ENCODE assay signal across 10 mouse cellular contexts in genomic region chr1:131299788-131300187, GRCm38 (mm10). TPM values are rescaled to one million over a fixed set of nuclear protein-coding genes. Genes with fewer than 3 reads are reported as not detected.
DNase-seq lines count a peak whose midpoint lies in the region; ATAC-seq and TF ChIP-seq lines count a peak whose summit lies in the region.
"Had no signal": no experiment of that assay in that cellular context is flagged by ENCODE, and none has a peak within 500 bp of the region (broad histone marks: within the 10 kb centered on the region; RNA-seq: fewer than 3 reads in every experiment).

No protein-coding gene starts in this region.

- peaks cover 52% of the 10 kb centered on the region for H3K36me3 ChIP-seq in limb, embryonic 14.5 days (ENCODE audit: control insufficient read depth, insufficient read depth, low read length)

- H3K27ac ChIP-seq in gastrocnemius, adult 2 months = no peak overlapping the region
- no peak overlapping the region for H3K27ac ChIP-seq in limb, embryonic 14.5 days (replicated peaks; ENCODE audit: low read depth, low read length)
- H3K27ac ChIP-seq: heart, embryonic 15.5 days had no signal

- no peak for TF ChIP-seq CTCF in gastrocnemius, adult 2 months (IDR thresholded peaks at IDR 0.05)

- H3K27me3 ChIP-seq in limb, embryonic 14.5 days (ENCODE audit: control insufficient read depth, insufficient read depth, low read length) = no peaks in the 10 kb centered on the region
- H3K27me3 ChIP-seq: heart, embryonic 15.5 days had no signal

- intact Hi-C loops in gastrocnemius, adult 2 months (cut with DNase I) = no loop called here
- intact Hi-C loops in gastrocnemius, postnatal 36 days (cut with DNase I) = no loop called here
- intact Hi-C loops in left cerebral cortex, postnatal 4 days (cut with DNase I) = no loop called here
- intact Hi-C loops in left cerebral cortex, postnatal 36 days (cut with DNase I) = loop anchor here (10.0 kb wide), 1 partner anchor 225 kb away; the partner anchor contains the start of genes Fam72a and Srgap2

- H3K4me3 ChIP-seq in gastrocnemius, adult 2 months = no peak overlapping the region
- no peak overlapping the region for H3K4me3 ChIP-seq in limb, embryonic 14.5 days (replicated peaks; ENCODE audit: low read length)
- H3K4me3 ChIP-seq: heart, embryonic 15.5 days had no signal

- 72% methylated on average over 6 of the region's 6 CpGs for WGBS in limb, embryonic 14.5 days

- ATAC-seq in limb, embryonic 14.5 days (ENCODE audit: low FRiP score, low read depth) = peak; percentile 53; the same call in 1 of the 2 replicates
- no peak for ATAC-seq in inflammation-experienced regulatory T-cells, adult 6 months

- H3K9ac ChIP-seq in limb, embryonic 14.5 days (ENCODE audit: low read depth, low read length, severe bottlenecking) = no peak overlapping the region
- H3K9ac ChIP-seq: heart, embryonic 15.5 days had no signal

- peak; percentile 40 for DNase-seq in gastrocnemius, adult 2 months
- no peak for DNase-seq in gastrocnemius, postnatal 36 days
- DNase-seq in left cerebral cortex, postnatal 4 days = peak; percentile 90
- DNase-seq in left cerebral cortex, postnatal 36 days (ENCODE audit: low spot score in 2 of 2) = no peak
- peak; percentile 93 to 95 for DNase-seq in cerebellum, postnatal 10 days
- no peak for DNase-seq in limb, embryonic 14.5 days (ENCODE audit: low spot score)
- DNase-seq in adrenal gland, adult 8-10 months = no peak
- DNase-seq: lung, postnatal 36 days had no signal

- no peaks in the 10 kb centered on the region for H3K4me1 ChIP-seq in limb, embryonic 14.5 days (ENCODE audit: control insufficient read depth, insufficient read depth, low read length)

- no peaks in the 10 kb centered on the region for H3K9me3 ChIP-seq in limb, embryonic 14.5 days (ENCODE audit: control insufficient read depth, low read length)
- H3K9me3 ChIP-seq: heart, embryonic 15.5 days had no signal

- no peak overlapping the region for H3K4me2 ChIP-seq in limb, embryonic 14.5 days (replicated peaks; ENCODE audit: low read depth, low read length, severe bottlenecking)
- H3K4me2 ChIP-seq: heart, embryonic 15.5 days had no signal

- no peak for TF ChIP-seq POLR2A in limb, embryonic 14.5 days (IDR thresholded peaks at IDR 0.05; ENCODE audit: borderline replicate concordance, extremely low read depth, insufficient read depth, insufficient read length)

RNA-seq across cellular contexts. Expression of gene Ikbke, which starts 20.4 kb away (rescaled TPM):
- 1 to 10 TPM in 1 of 2 experiments, under 1 TPM in 1; 0.46 to 1.1 TPM for total RNA-seq in gastrocnemius, adult 2 months (2021)
- total RNA-seq in gastrocnemius, postnatal 36 days (2021) = 1 to 10 TPM; 1.1 TPM
- 1 to 10 TPM; 3.7 to 3.9 TPM for total RNA-seq in left cerebral cortex, postnatal 4 days (2021)
- 1 to 10 TPM in 1 of 2 experiments, under 1 TPM in 1; 0.69 to 2.5 TPM for total RNA-seq in left cerebral cortex, postnatal 36 days (2021)
- 13.4 and 13.8 TPM in 2 replicates for polyA plus RNA-seq in limb, embryonic 14.5 days (2012; rRNA removed)
- polyA plus RNA-seq in limb, embryonic 14.5 days (2014; fragmentation: Nextera tagmentation; extraction: Ambion mirVana) = 4.2 and 6.6 TPM in 2 replicates
- 10 to 100 TPM; 14.1 to 64.0 (median 26.2) TPM for total RNA-seq in adrenal gland, adult 8-10 months (2022)
- 100 to 1,000 TPM in 2 of 3 experiments, 10 to 100 TPM in 1; 58.5 to 121 (median 105) TPM for polyA plus RNA-seq in inflammation-experienced regulatory T-cells, adult 6 months (2017; shearing (Covaris generic))

RNA-seq across cellular contexts. Expression of gene Rassf5, which starts 54.7 kb away (rescaled TPM):
- total RNA-seq in gastrocnemius, adult 2 months (2021) = 1 to 10 TPM in 1 of 2 experiments, under 1 TPM in 1; 0.71 to 1.1 TPM
- total RNA-seq in gastrocnemius, postnatal 36 days (2021) = 1 to 10 TPM in 1 of 2 experiments, under 1 TPM in 1; 0.35 to 1.2 TPM
- total RNA-seq in left cerebral cortex, postnatal 4 days (2021) = 10 to 100 TPM in 1 of 2 experiments, 1 to 10 TPM in 1; 9.9 to 10.3 TPM
- total RNA-seq in left cerebral cortex, postnatal 36 days (2021) = 10 to 100 TPM; 24.6 to 31.7 TPM
- polyA plus RNA-seq in limb, embryonic 14.5 days (2012; rRNA removed) = 3.2 and 3.8 TPM in 2 replicates
- polyA plus RNA-seq in limb, embryonic 14.5 days (2014; fragmentation: Nextera tagmentation; extraction: Ambion mirVana) = 3.1 and 3.2 TPM in 2 replicates
- 10 to 100 TPM; 13.1 to 23.8 (median 20.7) TPM for total RNA-seq in adrenal gland, adult 8-10 months (2022)
- 100 to 1,000 TPM; 267 to 383 (median 370) TPM for polyA plus RNA-seq in inflammation-experienced regulatory T-cells, adult 6 months (2017; shearing (Covaris generic))

Comparison
In these comparisons a context has a peak if more than half of its experiments do, and no peak if none do; other contexts are left out.
1. DNase-seq: peak in gastrocnemius, adult 2 months (single experiment), left cerebral cortex, postnatal 4 days (single experiment) and cerebellum, postnatal 10 days (2 of 2); none in gastrocnemius, postnatal 36 days (0 of 2), left cerebral cortex, postnatal 36 days (0 of 2), limb, embryonic 14.5 days (single experiment) and adrenal gland, adult 8-10 months (single experiment).
2. RNA of gene Rassf5, which starts 54.7 kb away (total RNA-seq): 24.6 to 31.7 TPM in left cerebral cortex, postnatal 36 days, 13.1 to 23.8 TPM in adrenal gland, adult 8-10 months and 9.9 to 10.3 TPM in left cerebral cortex, postnatal 4 days; 0.35 to 1.2 TPM in gastrocnemius, postnatal 36 days and 0.71 to 1.1 TPM in gastrocnemius, adult 2 months; every median in the first group is over 4 times any median in the second.